Mouse (Mus musculus): ENCODE data around the gene Col26a1. TPM values are rescaled to one million over a fixed set of nuclear protein-coding genes. Genes with fewer than 3 reads are reported as not detected.

The Col26a1 gene
- 0.07 and 1.3 TPM in 2 replicates for polyA plus RNA-seq (2012; rRNA removed)

DNA sequence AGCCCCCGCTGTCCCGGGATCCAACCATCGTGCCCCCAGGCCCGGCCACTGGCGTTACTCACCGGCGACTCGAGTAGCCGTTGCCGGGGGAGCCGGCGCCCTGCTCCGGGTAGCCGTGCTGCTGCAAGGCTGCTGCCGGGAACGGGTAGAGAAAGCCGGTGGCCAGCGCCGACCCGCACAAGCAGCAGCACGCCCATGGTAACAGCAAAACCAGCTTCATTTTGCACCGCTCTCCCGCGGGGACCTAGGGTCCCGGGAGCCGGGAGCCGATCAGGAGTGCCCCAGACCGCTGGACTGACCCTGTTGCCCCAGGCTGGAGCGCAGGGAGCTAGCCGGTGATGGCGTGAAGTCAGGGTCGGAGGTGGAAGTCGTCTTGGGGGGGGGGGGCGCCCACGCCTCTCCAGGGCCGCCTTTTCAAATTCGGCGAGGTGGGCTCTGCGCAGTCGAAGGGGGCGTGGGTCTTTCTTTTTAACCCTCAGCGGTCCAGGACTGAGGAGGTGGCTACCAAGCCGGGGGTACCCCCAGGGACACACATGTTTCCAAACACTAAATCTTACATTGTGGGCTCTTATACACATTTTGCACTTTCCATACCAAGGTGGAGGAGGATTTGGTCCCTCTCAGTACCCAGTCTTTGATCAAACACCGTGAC lies at the start of gene Col26a1:
TSS of gene Col26a1 (minus strand) at position 422 of the 652 bp plus-strand sequence.

DNA sequence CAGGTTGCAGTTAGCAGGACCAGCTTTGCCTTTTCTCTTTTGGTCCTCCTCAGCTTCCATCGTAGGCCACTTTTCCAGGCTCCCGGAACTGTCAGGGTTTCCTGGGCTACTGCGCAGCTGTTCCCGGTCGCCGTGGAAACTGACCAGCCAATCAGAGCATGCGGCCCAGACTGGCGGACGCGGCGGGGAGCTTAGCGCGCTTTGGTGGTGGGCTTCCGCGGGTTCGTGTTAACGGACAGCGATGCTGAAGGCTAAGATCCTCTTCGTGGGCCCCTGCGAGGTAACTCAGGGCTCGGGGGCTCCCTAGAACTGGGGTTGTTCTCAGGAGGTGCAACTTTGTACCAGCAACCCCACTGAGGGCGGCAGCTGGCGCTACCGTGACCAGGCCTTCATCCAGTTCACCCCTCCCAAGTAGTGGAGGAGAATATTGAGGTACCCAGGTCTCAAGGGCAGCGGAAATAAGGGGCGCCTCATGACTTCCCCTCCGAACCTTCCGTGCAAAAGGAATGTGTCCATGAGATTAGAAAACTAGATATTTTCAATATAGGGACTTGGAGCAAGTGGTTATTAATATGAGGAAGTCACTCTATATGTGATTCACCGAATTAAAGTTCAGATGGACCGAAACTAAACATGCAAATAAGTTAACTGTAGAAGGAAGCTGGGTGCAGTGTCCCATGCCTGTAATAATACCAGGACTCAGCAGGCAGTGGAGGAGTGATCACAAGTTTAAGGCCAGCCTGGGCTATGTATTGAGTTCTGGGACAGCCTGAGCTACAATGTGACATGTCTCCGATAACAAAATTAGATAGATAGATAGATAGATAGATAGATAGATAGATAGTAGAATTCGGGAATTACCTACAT lies 25.2 kb upstream of the Col26a1 start, which contains the start of gene Ift22:
TSS of gene Ift22 (plus strand) at position 160 of the 867 bp plus-strand sequence.

GRCm38 (mm10) chr5:136692784-136693183 lies 190.2 kb downstream of the Col26a1 start, which contains the start of gene Myl10:
Gene Myl10 (plus strand): TSS chr5:136693146.

Other genes starting within 250 kb of the Col26a1 start
- not detected in 2 replicates for gene Myl10, start 190.1 kb downstream of the Col26a1 start, polyA plus RNA-seq (2012; rRNA removed)
- 2.9 and 3.4 TPM in 2 replicates for gene Ift22, start 24.9 kb upstream of the Col26a1 start, polyA plus RNA-seq (2012; rRNA removed)
- 154 and 166 TPM in 2 replicates for gene Fis1, start 70.1 kb upstream of the Col26a1 start, polyA plus RNA-seq (2012; rRNA removed)
- gene Cldn15, start 83.4 kb upstream of the Col26a1 start, polyA plus RNA-seq (2012; rRNA removed) = 2.2 and 3.6 TPM in 2 replicates
- gene Plod3, start 103.8 kb upstream of the Col26a1 start, polyA plus RNA-seq (2012; rRNA removed) = 12.5 and 13.0 TPM in 2 replicates
- gene Znhit1, start 104.8 kb upstream of the Col26a1 start, polyA plus RNA-seq (2012; rRNA removed) = 29.1 and 30.7 TPM in 2 replicates
- 0.01 and 0.02 TPM in 2 replicates for gene Vgf, start 143.2 kb upstream of the Col26a1 start, polyA plus RNA-seq (2012; rRNA removed)
- 62.9 and 70.4 TPM in 2 replicates for gene Ap1s1, start 162.9 kb upstream of the Col26a1 start, polyA plus RNA-seq (2012; rRNA removed)
- gene Serpine1, start 189.1 kb upstream of the Col26a1 start, polyA plus RNA-seq (2012; rRNA removed) = 0.17 and 0.20 TPM in 2 replicates
- 4.1 and 6.0 TPM in 2 replicates for gene Trim56, start 233.0 kb upstream of the Col26a1 start, polyA plus RNA-seq (2012; rRNA removed)